Mouse (Mus musculus) bone marrow macrophage, adult 2 months (primary cell): Measurements from ENCODE around the gene Ube2k.

Source experiments
- CTCF ChIP-seq: IDR thresholded peaks from 2 replicates; pipeline ENCODE4 v1.5.1; 2012; ENCODE audit warnings: low read depth, mild to moderate bottlenecking, low read length, moderate library complexity
- POLR2A ChIP-seq: IDR thresholded peaks from 2 replicates; pipeline ENCODE4 v1.6.1; 2012; ENCODE audit warnings: mild to moderate bottlenecking, low read depth, low read length, borderline replicate concordance

- TF ChIP-seq CTCF (no peak), POLR2A (no peak)
These were observed 47.2 kb upstream of the Ube2k start for GRCm38 (mm10) chr5:65489830-65490229.
